Mouse (Mus musculus) embryonic facial prominence, embryonic 13.5 days (tissue): Measurements from ENCODE around the gene Syde2. TPM values are rescaled to one million over a fixed set of nuclear protein-coding genes. Genes with fewer than 3 reads are reported as not detected.

Experiments used
- ATAC-seq: fragments of 200-750 bp; cut with Nextera tagmentation; 2 replicates; pipeline ENCODE4 v1.8.0; 2017; ENCODE audit warnings: low read depth; ENCODE audit not compliant: insufficient number of reproducible peaks, insufficient read depth, low FRiP score, low TSS enrichment
- H3K27ac ChIP-seq: fragments of 300-500 bp; sonication (generic); 2 replicates; pipeline ENCODE4 v1.5.1; 2015; ENCODE audit warnings: moderate library complexity, mild to moderate bottlenecking, inconsistent platforms
- H3K27me3 ChIP-seq: fragments of 300-500 bp; sonication (generic); 2 replicates; pipeline ENCODE4 v1.6.1; 2015; ENCODE audit warnings: mild to moderate bottlenecking, inconsistent platforms
- H3K36me3 ChIP-seq: fragments of 300-500 bp; sonication (generic); 2 replicates; pipeline ENCODE4 v1.6.1; 2015; ENCODE audit warnings: mild to moderate bottlenecking, inconsistent platforms
- H3K4me1 ChIP-seq: fragments of 300-500 bp; sonication (generic); 2 replicates; pipeline ENCODE4 v1.6.1; 2015; ENCODE audit warnings: inconsistent platforms
- H3K4me2 ChIP-seq: fragments of 300-500 bp; sonication (generic); 2 replicates; pipeline ENCODE4 v1.6.1; 2015; ENCODE audit warnings: moderate library complexity, mild to moderate bottlenecking, inconsistent platforms
- H3K4me3 ChIP-seq: fragments of 300-500 bp; sonication (generic); 2 replicates; pipeline ENCODE4 v1.5.1; 2015; ENCODE audit warnings: mild to moderate bottlenecking, inconsistent platforms
- H3K9ac ChIP-seq: fragments of 300-500 bp; sonication (generic); 2 replicates; pipeline ENCODE4 v1.6.1; 2015; ENCODE audit warnings: mild to moderate bottlenecking, inconsistent platforms
- H3K9me3 ChIP-seq: fragments of 300-500 bp; sonication (generic); 2 replicates; pipeline ENCODE4 v1.6.1; 2016; ENCODE audit warnings: inconsistent platforms
- WGBS: fragments of 180-500 bp; shearing (Covaris S2); methylation state at CpG from one replicate; pipeline ENCODE4 v1.1.7; 2015; ENCODE audit warnings: mixed read lengths; 5-methylcytosine and 5-hydroxymethylcytosine counted together
- polyA plus RNA-seq: library from polyadenylated mRNA; unstranded; fragments of >200 nt; fragmentation: Nextera tagmentation; extraction: Ambion mirVana; gene quantifications from 2 replicates; pipeline ENCODE4 v1.2.1, GENCODE M21; 2015

Syde2 gene
- polyA plus RNA-seq, 1 experiment from 2014 or later = 1.8 TPM

DNA sequence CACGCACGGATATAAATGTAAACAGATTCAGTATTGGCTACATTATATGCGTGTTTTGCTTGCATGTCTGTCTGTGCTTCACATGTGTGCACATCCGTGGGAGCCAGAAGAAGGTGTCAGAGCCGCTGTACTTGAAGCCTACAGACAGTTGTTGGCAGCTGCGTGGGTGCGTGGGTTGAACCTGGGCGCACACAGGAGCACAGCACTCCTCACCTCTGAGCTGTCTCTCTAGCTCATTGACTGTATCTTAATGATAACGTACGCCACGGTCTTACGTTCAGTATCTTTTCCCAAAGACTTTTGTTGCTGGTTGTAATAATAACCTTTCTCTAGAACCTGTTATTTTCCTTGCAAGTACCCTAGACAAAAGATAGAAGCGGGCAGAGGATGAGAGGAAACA lies 29.3 kb downstream of the Syde2 start:
- no peak overlapping the region for H3K4me2 ChIP-seq
- peaks cover 40% of the 10 kb centered on the region for H3K36me3 ChIP-seq
- no peak for ATAC-seq
- H3K9me3 ChIP-seq = no peaks in the 10 kb centered on the region
- no peak overlapping the region for H3K9ac ChIP-seq
- H3K4me3 ChIP-seq = no peak overlapping the region
- no peaks in the 10 kb centered on the region for H3K27me3 ChIP-seq
- WGBS = 94% methylated on average over 13 of the region's 13 CpGs
- H3K27ac ChIP-seq = no peak overlapping the region
- H3K4me1 ChIP-seq = no peaks in the 10 kb centered on the region

GRCm38 (mm10) chr3:146017521-146017920 lies 29.9 kb downstream of the Syde2 start:
- H3K27ac ChIP-seq = no peak overlapping the region

DNA sequence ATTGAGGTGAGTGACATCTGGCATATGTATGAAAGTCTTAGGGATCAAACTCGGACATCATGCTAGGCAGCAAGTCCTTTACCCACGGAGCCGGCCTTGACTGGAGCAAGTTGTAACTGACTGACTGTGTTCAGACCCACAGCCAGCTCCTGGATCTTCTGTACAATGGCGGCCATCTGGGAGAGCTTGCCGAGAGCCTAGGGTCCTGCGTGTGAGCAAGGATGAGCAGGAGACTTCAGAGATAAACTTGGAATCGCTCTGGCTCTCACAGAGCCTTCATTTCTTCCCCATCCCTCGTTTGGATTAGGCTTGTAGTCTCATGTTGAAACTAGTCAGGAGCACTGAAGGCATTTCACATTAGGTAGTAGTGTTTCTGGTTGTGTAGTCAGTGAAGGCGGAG lies 34.6 kb downstream of the Syde2 start:
- H3K27ac ChIP-seq = no peak overlapping the region
- H3K27me3 ChIP-seq = no peaks in the 10 kb centered on the region
- no peaks in the 10 kb centered on the region for H3K4me1 ChIP-seq
- ATAC-seq = no peak
- peaks cover 32% of the 10 kb centered on the region for H3K36me3 ChIP-seq
- H3K4me2 ChIP-seq = no peak overlapping the region
- 90% methylated on average over 9 of the region's 9 CpGs for WGBS
- H3K9me3 ChIP-seq = no peaks in the 10 kb centered on the region
- H3K4me3 ChIP-seq = no peak overlapping the region
- no peak overlapping the region for H3K9ac ChIP-seq

More at GRCm38 (mm10) chr3:146017521-146017920, 29.9 kb downstream of the Syde2 start:
- no peak overlapping the region for H3K4me3 ChIP-seq
- H3K9me3 ChIP-seq = no peaks in the 10 kb centered on the region
- peaks cover 45% of the 10 kb centered on the region for H3K36me3 ChIP-seq
- 67% methylated on average over 9 of the region's 9 CpGs for WGBS
- no peak overlapping the region for H3K4me2 ChIP-seq
- H3K9ac ChIP-seq = no peak overlapping the region
- no peaks in the 10 kb centered on the region for H3K4me1 ChIP-seq
- ATAC-seq = no peak
- H3K27me3 ChIP-seq = no peaks in the 10 kb centered on the region

GRCm38 (mm10) chr3:146024746-146025145 lies 37.1 kb downstream of the Syde2 start:
- Histone ChIP-seq H3K27me3 (no peaks in the 10 kb centered on the region), H3K4me3 (no peak overlapping the region), H3K9ac (no peak overlapping the region), H3K4me1 (no peaks in the 10 kb centered on the region), H3K27ac (no peak overlapping the region), H3K9me3 (no peaks in the 10 kb centered on the region), H3K4me2 (no peak overlapping the region), H3K36me3 (peaks cover 25% of the 10 kb centered on the region)
- ATAC-seq = no peak
- WGBS = 86% methylated on average over 7 of the region's 7 CpGs

GRCm38 (mm10) chr3:146025499-146025898 lies 37.8 kb downstream of the Syde2 start:
- Histone ChIP-seq H3K36me3 (peaks cover 23% of the 10 kb centered on the region; the same call in 1 of the 2 replicates), H3K27ac (no peak overlapping the region), H3K4me2 (no peak overlapping the region), H3K9ac (no peak overlapping the region), H3K27me3 (no peaks in the 10 kb centered on the region), H3K4me1 (0 out of 2 replicates have a peak, but pooled peaks cover 3% of the 10 kb centered on the region), H3K4me3 (no peak overlapping the region), H3K9me3 (no peaks in the 10 kb centered on the region)
- 89% methylated on average over 6 of the region's 6 CpGs for WGBS
- ATAC-seq = no peak

- no peak overlapping the region for H3K4me2 ChIP-seq
- H3K9ac ChIP-seq = no peak overlapping the region
- H3K4me3 ChIP-seq = no peak overlapping the region
- no peaks in the 10 kb centered on the region for H3K9me3 ChIP-seq
- 0 out of 2 replicates have a peak, but pooled peaks cover 4% of the 10 kb centered on the region for H3K4me1 ChIP-seq
- H3K36me3 ChIP-seq = peaks cover 22% of the 10 kb centered on the region; the same call in 1 of the 2 replicates
- no peaks in the 10 kb centered on the region for H3K27me3 ChIP-seq
- no peak for ATAC-seq
- no peak overlapping the region for H3K27ac ChIP-seq
- WGBS = 53% methylated on average over 6 of the region's 6 CpGs
These were observed 39.4 kb downstream of the Syde2 start for GRCm38 (mm10) chr3:146027116-146027515.

GRCm38 (mm10) chr3:146028406-146028805 lies 40.7 kb downstream of the Syde2 start:
- Histone ChIP-seq H3K36me3 (peaks cover 13% of the 10 kb centered on the region; the same call in 1 of the 2 replicates), H3K4me3 (no peak overlapping the region), H3K4me1 (0 out of 2 replicates have a peak, but pooled peaks cover 4% of the 10 kb centered on the region), H3K27me3 (no peaks in the 10 kb centered on the region), H3K9me3 (no peaks in the 10 kb centered on the region), H3K27ac (no peak overlapping the region), H3K9ac (no peak overlapping the region), H3K4me2 (no peak overlapping the region)
- 82% methylated on average over 2 of the region's 2 CpGs for WGBS
- ATAC-seq = no peak

GRCm38 (mm10) chr3:146029234-146029633 lies 41.6 kb downstream of the Syde2 start:
- Histone ChIP-seq H3K27me3 (no peaks in the 10 kb centered on the region), H3K4me3 (no peak overlapping the region), H3K27ac (no peak overlapping the region), H3K9me3 (no peaks in the 10 kb centered on the region), H3K4me1 (0 out of 2 replicates have a peak, but pooled peaks cover 4% of the 10 kb centered on the region), H3K9ac (no peak overlapping the region), H3K4me2 (no peak overlapping the region), H3K36me3 (peaks cover 7% of the 10 kb centered on the region; the same call in 1 of the 2 replicates)
- WGBS = 74% methylated on average over 3 of the region's 3 CpGs
- no peak for ATAC-seq

DNA sequence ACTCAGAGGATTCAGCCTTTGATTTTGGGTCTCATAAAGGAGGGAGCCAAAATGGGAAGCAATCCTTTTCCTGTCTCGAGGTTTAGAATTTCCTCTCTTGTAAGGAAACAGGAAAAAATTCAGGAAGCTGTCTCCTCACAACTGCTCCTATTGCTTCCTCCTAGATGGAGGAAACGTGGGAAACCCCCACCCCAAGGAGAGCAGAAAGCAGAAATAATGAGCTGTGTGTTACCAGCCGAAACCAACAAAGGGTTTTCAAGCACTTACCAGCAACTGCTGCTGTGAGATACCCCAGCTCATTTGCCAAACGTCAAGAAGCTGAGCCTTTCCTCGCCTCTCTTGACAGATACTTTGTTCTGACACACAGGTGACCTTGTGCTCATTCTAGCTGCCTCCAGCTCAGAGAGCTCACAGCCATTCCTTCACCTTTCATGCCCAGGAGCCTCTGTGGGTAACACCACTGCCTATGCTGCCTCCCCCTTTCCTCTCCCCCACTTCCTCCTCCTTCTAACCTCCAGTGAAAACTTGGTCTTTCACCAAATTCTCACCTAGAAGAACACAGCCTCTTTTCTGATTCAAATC lies 42.7 kb downstream of the Syde2 start:
- no peak for ATAC-seq
- no peak overlapping the region for H3K27ac ChIP-seq
- 28% methylated on average over 5 of the region's 5 CpGs for WGBS

GRCm38 (mm10) chr3:146032976-146033375 lies 45.3 kb downstream of the Syde2 start:
- Histone ChIP-seq H3K4me2 (no peak overlapping the region), H3K4me1 (0 out of 2 replicates have a peak, but pooled peaks cover 4% of the 10 kb centered on the region), H3K27me3 (0 out of 2 replicates have a peak, but pooled peaks cover under 1% of the 10 kb centered on the region), H3K9me3 (no peaks in the 10 kb centered on the region), H3K4me3 (no peak overlapping the region), H3K36me3 (no peaks in the 10 kb centered on the region), H3K27ac (no peak overlapping the region), H3K9ac (no peak overlapping the region)
- whole genome bisulfite sequencing = 89% methylated on average over 5 of the region's 5 CpGs
- ATAC-seq = no peak

More for the DNA sequence above, 42.7 kb downstream of the Syde2 start:
- Histone ChIP-seq H3K4me2 (no peak overlapping the region), H3K9me3 (no peaks in the 10 kb centered on the region), H3K9ac (no peak overlapping the region), H3K27me3 (no peaks in the 10 kb centered on the region), H3K4me1 (0 out of 2 replicates have a peak, but pooled peaks cover 4% of the 10 kb centered on the region), H3K36me3 (no peaks in the 10 kb centered on the region), H3K4me3 (no peak overlapping the region)

DNA sequence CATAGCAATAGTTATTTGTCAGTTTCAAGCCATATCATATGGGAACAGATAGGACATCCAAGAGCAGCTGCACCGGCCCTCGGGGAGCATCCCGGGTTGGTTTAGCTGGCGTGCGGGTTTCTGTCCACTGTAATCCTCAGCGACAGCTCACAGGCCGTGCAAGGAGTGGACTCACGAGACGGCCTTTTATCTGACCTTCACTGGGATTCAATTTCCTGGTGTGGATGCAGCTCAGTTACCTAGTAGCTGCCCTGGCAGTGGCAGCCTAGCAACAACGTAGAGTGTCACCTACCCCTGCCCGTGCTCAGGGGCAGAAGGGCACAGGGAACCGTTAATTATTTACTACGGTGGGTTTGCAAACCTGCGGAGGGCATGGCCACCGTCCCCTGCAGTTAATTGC lies 50.2 kb downstream of the Syde2 start:
- H3K27me3 ChIP-seq = 0 out of 2 replicates have a peak, but pooled peaks cover 3% of the 10 kb centered on the region
- H3K4me2 ChIP-seq = no peak overlapping the region
- 48% methylated on average over 15 of the region's 15 CpGs for WGBS
- no peaks in the 10 kb centered on the region for H3K4me1 ChIP-seq
- no peak overlapping the region for H3K27ac ChIP-seq
- H3K36me3 ChIP-seq = no peaks in the 10 kb centered on the region
- no peak for ATAC-seq
- no peaks in the 10 kb centered on the region for H3K9me3 ChIP-seq
- H3K9ac ChIP-seq = no peak overlapping the region
- no peak overlapping the region for H3K4me3 ChIP-seq
